Mouse (Mus musculus) natural killer cell, adult 2 months (primary cell): ENCODE data around the gene Phf21a.
A peak's percentile ranks its signal among the peaks of the same experiment; 100 is the strongest.

ENCODE experiments used
- DNase-seq, 2 experiments: peaks; one replicate each; pipeline ENCODE4 v3.0.0; 2022; ENCODE audit warnings: low spot score in 2 of 2

Gene Phf21a

DNA sequence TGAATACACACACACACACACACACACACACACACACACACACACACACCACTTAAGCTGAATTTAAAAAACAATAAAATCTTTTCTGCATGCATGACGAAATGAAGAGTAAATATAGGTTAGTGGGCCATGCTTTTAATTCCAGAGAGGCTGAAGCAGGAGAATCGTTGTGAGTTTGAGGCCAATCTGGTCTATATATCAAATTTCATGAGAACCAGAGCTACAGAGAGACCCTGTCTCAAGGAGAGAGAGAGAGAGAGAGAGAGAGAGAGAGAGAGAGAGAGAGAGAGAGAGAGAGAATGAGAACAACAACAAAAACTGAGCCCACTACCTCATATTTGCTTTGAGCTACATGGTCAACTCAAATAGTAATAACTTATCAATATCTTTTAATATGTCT, at the start of gene Phf21a:
Gene Phf21a, plus strand, starts transcription at position 301 of the 400 bp plus-strand sequence.
- DNase-seq = no peak

DNA sequence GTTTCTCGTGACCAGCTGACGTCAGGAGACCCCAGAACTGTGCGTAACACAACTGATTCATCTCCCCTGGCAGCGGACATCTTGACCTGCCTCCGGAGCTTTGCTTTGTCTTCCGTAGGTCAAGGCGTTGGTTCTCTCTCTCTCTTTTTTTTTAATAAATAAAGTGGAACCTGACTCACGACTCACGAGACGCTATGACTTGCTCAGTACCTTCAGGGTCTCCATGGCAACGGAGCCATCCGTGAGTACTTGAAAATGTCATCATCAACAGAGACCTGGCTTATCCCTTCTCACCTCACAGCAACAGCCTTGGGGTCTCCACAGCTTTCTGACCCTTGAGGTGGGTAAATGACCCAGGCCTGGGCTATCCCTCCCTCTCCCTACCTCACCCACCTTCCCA, 49.6 kb upstream of the Phf21a start:
- no peak for DNase-seq

DNA sequence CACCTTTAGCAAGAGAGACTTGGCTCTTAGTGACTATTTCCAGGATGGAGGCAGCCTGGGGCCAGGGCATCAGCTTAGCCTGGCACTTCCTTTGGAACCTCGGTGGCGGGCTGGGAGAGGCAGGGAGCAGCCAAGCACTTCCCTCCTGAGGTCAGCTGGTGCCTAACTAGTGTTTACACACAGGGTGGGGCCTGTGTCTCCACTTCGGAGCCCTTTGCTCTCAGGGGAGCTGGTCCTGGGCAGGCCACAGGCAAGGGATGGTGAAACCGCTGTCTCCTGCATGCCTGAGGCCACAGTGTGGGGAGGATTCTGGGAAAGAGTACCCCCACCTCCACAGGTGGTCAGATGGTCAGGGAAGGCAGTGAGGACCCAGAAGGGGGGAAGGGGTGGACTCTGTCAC, 45.3 kb upstream of the Phf21a start:
- no peak for DNase-seq

DNA sequence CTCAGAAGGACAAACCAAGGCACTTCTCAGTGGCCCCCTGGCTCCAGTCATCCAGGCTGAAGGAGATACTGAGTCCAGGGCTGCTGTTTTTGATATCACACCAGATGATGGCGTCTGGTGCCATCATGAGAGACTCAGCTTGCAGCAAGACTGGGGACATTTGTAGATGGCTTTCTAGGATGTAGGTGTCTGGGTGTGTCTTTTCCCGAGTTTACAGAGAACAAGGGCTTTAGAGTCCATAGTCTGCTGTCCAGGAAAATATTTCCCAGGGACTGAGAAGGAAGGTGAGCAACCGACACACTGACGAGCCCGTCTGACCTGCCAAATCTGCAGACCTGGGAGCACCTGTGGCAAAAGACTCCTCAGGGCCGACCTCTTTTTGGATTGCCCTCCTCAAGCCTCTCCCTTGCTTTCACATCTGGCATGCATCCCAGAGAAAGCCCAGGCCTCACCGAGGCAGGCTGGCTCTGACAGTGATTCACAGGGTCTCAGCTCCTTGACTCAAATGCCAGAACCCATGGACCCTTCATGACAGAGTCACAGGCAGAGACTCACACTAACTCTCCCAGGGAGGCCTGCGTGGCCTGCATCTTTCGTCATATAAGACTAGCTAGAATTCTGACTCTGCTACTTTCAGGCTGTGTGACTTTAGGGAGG, 44.8 kb upstream of the Phf21a start:
- no peak for DNase-seq

DNA sequence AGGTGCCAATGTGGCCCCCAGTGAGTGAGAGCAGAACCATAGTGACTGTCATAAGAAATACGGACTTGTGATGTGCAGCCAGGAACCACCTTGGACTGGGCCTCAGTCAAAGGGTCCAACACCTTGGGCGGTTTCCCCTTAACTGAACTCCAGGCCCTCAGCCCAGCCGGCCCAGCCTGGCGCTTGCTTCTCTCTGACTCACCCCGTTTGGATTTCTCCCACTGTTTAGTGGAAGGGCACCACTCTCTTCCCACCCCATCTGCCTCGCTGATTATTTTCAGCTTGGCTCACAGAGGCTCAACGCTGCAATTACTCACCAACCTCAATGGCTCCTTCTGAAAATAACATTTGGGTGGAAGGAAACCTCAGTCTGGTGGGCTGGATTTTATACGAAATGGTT, 40.7 kb upstream of the Phf21a start:
- DNase-seq = no peak

DNA sequence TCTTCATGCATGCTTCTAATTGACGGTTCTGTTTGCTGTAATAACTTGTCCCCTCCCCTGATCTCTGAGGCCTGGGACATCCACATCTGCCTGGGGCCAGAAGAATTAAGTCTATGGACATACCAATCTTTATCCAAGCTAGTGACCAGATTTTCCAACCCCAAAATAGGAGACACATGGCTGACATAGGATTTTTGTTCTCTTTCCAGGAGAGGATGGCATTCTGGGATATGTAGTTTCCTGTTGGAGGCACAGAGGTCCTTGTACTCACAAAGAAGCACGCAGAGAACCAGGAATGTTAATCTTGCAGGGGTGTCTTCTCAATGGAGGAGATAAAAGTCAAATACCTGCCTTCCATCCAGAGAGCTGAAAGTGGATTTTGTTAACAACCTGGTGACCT, 40.2 kb upstream of the Phf21a start:
- no peak for DNase-seq

DNA sequence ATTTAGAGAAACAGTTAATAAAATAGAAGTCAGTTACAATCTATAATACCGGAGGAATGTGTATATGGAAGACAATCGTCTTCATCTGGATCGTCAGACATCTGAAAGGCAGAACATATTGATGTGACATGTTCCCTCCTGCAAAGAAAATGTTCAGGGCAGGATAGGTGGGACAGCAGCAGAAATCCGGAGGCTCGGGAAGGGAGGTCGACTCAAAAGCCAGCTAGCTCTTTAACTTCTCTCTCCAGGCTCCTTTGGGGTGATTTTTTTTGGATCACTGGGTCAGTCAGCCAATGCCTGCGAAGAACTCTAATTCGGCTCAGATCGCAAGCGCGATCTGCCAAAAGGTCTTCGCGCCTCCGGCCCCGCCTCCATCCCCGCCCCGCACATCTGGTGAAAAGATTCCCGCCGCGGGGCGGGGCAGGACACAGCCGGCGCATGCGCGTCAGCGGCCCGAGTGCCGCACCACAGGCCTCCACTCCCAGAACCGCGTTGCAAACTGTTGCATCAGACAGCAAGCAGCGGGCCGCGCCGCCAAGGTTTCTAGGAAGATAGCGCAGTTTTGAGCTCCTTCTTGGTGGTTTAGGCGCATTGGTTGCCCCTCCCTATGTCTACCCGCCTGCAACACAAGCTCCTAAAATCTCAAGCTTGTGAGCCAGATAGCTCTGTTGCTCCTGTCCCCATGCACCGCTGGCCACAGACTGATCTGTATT, 37.7 kb upstream of the Phf21a start:
- peak; percentile 78 to 83 for DNase-seq

DNA sequence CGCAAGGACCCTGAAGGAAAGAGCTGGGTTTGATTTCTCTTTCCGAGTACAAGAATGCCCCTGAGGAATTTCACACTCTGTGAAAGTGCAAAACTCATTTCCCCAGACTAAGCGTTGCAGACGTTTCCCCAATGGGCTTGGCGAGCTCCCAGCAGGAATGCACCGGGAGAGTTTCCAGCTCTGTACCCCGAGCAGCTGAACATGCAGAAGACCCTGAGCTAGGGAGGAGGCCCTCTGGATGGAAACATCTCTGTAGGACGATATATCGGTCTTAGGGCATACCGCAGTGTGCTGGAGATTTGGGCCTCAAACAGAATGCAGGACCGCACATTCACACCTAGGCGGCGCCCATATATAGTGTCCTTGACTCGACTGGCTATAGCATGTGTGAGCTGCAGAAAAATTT, 37.1 kb upstream of the Phf21a start:
- DNase-seq = peak; percentile 37 to 53

DNA sequence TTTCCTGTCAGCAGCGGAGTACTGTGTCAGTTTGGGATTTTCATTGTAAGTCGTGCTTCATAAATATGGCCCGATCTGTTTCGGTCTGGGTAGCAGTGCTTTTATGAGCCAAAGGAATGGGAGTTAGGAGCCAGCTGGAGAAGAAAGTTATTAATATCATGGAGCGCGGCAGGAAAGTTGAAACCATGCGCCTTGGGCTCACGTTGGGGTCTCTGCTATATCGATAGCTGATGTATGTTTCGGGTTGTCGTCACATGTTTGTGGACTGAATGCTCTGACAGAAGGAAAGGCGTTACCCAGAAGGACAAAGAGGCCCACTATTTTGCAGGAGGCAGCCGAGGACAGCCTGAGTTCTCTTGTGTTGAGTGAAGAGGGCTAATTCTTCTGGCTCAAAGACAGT, 36.2 kb upstream of the Phf21a start:
- no peak for DNase-seq

DNA sequence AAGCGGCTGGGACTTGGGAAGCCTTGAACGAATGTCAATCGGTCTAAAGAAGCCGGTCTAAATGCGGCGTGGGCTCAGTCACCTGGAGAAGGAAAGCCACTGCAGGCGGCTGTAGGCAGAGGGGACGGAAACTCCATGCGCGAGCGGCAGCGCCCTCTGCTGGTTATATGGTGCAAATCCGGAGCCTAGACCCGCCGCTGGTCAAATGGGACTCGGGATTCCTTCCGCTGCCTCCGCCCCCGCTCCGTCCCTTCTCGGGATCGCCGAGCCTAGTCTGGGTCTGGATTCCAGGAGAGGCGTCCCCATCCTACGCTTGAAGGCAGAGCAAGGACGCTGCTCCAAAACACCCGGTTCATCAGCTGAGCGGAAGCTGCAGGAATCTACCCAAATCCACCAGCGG, 34.4 kb upstream of the Phf21a start:
- peak; percentile 67 to 78 for DNase-seq

DNA sequence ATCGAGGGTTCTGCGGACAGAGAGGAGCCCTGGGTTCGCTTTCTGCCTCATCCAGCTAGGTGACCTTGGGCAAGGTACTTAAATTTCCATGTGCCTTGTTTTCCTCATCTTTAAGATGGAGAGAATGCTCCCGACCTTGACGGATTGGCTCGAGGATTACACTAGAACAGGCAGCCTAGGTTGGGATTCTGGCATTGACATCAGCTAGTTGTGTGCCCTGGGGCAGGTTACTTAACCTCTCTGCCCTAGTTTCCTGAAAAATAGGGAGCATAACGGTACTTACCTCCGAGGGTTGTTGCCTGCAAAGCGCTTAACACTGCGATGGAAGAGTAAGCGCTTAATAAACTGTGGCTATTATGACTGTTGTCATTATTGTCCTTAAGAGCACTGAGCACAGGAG, 34.0 kb upstream of the Phf21a start:
- no peak for DNase-seq

DNA sequence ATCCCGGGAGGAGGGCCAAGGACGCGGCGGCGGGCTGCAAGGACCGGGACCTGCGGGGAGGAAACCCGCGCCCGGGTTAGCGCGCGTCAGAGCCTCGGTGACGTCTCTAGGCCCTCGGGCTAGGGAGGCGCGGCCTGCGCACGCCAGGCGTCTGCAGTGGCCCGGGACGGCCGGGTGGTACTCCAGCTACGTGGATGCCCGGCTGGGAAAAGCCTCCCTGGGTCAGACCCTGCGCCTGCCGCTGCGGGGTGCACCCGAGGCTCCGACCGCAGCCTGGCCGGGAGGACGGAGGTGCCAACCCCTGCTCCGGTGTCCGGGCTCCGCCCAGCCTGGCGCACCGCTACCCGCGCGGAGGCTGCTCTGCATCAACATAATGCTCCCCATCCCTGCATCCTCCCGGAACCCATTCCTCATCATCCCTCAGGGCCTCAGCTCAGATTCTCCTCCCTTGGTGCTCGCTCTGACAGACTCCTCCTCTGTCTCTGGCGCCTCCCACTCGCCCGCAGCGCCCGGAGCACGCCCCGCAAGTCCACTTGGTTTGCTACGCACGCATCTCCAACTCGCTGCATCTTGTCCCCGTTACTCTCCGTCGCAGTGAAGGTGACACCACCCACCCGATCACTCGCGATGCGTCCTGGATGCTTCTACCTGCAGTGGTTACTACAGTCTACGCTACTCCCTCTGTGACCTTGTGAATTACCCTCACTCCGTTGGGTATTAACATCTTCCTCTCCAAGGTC, 33.3 kb upstream of the Phf21a start:
- DNase-seq = peak; percentile 18 to 23

DNA sequence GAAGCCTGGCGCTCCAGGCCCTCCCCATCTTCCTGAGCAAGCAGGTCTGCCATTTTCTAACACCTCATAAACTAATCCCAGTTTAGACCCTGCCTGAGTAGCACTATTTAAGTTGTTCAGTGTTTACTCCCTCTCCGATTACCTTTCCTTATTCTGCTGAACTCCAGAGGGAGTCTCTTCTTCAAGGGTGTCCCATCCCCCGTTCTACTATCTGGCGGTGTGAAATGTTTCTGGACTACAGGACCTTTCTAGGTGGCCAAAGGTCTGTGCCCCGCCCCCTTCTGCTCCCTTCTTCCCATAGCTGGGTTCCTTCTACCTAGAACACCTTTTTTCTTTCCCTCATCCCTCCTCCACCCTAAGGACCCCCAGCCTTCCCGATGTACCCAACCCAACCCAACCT, 32.6 kb upstream of the Phf21a start:
- no peak for DNase-seq

DNA sequence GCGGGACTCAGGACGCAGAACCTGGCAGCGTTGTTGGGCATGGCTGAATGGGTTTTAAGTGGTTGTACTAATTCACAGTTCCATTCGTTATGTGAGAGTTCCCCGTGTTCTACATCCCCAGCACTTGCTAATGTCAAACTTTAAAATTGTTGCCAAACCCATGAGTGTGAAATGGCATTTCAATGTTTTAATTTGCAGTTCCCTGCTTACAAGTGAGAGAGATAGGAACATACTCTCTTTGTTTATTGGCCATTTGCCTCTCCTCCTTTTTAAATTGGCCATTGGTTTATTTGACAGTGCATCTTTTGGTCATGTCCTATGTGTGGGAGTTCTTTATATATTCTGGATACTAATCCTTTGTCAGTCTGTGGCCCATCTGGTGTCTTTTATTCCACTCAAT, 31.6 kb upstream of the Phf21a start:
- DNase-seq = no peak

DNA sequence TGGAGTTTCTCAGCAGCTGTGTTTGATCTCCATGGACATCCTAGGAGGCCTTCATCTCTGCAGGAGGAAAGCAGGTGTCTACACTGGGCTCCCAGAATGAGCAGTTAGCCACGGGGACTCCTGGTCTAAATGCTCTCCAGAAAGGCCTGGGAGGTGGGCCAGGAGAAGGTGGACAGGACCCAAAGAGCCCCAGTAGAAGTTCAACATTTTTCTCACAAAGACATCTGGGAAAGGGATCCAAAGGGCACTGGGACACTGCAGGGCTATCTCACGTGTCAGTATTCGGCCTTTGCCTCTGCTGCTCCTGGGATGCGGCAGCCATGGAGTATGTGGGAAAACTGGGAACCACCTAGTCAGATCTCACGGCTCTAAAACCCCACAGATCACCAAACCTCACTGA, 29.8 kb upstream of the Phf21a start:
- DNase-seq = no peak

DNA sequence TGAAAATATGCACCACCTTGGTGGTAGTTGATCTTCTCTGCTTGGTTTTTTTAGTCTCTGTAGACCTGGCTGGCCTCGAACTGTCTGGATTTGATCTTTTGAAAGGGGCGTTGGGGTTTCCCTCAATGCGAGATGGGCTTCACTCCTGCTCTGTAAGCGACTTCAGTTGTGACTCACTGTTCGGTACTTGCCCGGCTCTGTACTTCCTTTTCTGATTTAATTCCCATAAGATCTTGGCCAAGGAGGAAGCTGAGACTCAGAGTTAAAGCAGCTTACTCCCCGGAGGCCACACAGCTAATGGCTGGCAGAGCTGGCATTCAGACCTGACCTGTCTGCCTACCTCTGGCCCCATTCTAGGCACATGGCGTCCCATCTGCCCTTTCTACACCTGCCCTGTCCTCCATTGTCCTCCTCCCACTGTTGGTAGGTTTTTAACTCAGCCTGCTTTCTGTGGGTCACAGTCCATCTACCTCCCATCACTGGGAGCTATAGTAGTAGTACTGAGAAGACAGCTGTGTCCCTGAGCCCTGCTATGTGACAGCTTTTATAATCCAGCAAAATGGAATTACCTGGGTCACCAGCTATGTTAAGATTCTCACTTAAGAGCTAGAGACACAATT, 27.5 kb upstream of the Phf21a start:
- DNase-seq = no peak

DNA sequence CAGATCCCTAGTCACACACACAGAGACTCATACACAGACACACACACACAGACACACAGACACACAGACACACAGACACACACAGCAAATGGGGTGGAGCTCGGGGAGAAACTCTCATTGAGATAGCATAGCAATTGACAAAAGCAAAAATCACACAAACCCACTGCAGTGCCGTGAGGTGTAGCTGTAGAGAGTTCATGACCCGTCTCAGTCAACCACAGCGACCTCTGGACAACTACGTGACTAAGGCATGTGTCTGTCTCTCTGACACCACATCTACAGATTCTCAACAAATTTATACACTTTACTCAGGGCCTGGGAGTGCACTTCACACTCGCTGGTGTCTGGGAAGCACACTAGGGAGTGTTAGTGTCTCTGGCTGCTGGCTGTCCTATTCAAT, 27.0 kb upstream of the Phf21a start:
- no peak for DNase-seq

DNA sequence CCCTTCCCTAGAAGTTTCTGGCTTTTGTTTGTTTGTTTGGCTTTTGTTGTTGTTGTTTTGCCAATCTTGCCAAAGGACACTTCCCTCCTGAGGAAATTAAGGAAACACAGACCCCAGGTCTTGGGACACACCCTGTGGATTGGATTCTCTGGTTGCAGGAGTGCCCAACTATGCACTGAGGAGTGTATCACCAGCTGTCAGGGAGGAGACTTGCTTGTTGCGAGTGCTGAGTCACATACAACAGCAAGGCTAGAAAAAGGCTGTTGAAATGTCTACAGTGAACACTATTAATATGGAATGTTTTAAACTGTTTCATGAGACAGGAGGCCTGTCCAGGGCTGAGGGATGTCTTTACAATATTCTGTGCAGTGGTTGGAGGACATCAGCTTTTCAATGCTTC, 26.0 kb upstream of the Phf21a start:
- no peak for DNase-seq

DNA sequence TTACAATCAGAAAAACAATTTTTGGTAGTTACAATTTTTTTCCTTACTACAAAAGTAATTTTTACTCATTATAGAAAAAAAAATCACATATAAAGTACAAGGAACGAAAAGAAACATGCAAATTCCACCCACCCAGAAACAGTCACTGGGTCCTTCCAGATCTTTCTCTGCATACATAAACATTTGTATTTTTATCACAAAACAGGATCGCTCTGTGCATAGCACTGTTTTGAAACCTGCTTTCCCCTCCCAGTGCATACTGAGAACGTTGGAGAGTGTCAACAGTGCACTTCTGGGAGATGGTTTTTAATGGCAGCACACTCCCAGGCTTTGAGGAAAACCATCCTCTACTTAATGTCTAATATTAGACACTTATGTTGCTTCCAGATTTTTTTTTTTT, 25.3 kb upstream of the Phf21a start:
- no peak for DNase-seq

DNA sequence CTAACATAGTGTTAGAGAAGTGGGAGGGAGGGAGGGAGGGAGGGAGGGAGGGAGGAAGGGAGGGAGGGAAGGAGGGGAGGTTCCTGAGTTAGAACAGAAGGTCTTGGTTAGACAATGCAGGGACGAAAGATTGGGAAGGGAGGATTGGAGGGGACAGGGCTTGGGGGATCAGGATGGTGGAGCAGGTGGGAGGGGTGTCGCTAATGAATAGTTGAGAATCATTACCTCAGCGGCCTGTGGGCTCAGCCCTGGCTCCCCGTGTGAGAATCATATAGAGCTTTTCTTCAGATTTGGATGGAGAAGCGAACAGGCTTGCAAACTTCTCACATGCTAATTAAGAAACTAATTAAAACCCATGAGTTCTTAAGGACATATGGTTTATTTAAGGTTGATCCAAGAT, 23.3 kb upstream of the Phf21a start:
- DNase-seq = no peak

DNA sequence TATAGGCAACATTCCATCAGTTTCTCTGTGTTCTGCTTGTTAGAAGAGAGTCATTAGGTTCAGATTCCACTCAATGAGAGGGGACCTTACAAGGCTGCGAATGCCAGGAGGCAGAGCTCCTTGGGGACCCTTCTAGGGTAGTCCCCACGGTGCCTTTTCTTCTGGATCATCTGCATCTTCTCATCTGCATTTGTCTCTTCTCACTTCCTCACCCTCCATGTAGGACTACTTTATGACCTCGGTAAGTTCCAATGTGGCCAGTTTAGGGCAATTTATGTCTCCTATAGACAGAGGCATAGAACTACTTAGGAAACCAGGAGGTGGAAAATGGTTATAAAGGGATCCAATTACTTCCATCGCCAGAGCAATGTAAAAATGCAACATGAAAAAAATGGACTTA, 21.8 kb upstream of the Phf21a start:
- no peak for DNase-seq

DNA sequence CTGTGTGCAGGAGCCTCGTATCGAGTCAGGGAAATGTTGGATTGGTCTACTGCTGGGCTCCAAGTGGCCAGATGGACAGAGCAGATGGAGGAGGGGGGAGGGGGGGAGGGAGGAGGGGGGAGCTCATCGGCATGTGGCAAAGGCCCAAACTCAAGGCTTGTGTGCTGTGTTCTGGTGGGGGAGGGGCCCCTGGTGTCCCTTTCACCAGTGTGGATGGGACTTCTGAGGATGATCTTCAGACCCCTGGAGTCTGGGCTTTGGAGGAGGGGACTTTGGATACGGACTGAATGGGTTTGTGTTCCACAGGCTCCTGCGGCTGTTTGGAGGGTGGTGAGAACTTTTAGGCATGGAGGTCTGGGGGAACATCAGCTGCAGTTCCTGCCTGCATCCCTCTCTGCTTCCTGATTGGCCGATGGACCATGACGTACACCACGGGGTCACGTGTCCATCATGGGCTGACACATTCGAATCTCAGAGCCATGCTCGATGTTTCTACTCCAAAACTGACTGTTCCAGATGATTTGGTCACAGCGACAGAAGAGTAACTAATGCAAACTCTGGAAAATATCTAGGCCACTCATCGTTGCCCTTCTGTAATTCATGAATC, 16.7 kb upstream of the Phf21a start:
- DNase-seq = no peak
